Mouse (Mus musculus): Measurements from ENCODE around the gene Crygd.
"Not testable (repeated sequence)": the region's sequence is repeated elsewhere in the genome, so short reads cannot be mapped to it uniquely, and the experiment has no call there.

Crygd gene

DNA sequence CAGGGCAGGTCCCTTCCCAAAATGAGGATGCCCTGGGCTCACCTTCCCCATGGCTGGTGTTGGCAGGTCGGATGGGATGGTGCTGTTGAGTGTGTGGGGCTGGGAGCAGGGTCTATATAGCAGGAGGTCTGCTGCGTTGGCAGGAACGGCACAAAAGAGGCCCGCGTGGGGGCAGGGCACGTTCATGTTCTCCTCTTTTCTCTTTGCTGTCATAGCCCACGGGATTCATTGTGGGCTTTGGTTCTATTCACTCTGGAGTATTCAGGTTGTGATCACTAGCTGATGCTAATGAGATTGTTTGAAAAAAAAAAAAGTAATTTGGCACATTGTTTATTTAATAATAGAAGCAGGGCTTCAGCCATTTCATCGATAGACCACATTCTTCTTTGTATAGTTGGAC lies at the start of gene Crygd:
TSS of gene Crygd (minus strand) at position 101 of the 400 bp plus-strand sequence.
- no peak for DNase-seq (ENCODE audit: low spot score)

DNA sequence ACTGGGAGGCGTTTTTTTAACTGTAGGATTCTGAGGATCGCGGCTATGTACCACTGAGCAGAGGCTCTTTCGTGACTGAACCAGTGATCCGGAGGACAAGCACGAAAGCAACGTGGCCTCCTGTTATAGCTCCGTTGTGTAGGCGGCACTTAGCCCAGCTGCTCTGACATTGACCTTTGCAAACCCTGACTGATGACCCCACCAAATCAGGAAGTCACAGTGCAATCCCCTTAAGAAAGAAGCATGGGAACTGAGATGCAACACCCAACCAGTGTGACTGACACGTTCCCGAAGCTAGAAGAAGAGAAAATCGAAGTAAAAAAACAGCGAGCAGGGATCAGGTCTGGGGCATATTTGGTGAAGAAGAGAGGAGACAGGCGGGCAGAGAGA lies 49.5 kb upstream of the Crygd start:
- peak; percentile 35 for DNase-seq (ENCODE audit: low spot score)

DNA sequence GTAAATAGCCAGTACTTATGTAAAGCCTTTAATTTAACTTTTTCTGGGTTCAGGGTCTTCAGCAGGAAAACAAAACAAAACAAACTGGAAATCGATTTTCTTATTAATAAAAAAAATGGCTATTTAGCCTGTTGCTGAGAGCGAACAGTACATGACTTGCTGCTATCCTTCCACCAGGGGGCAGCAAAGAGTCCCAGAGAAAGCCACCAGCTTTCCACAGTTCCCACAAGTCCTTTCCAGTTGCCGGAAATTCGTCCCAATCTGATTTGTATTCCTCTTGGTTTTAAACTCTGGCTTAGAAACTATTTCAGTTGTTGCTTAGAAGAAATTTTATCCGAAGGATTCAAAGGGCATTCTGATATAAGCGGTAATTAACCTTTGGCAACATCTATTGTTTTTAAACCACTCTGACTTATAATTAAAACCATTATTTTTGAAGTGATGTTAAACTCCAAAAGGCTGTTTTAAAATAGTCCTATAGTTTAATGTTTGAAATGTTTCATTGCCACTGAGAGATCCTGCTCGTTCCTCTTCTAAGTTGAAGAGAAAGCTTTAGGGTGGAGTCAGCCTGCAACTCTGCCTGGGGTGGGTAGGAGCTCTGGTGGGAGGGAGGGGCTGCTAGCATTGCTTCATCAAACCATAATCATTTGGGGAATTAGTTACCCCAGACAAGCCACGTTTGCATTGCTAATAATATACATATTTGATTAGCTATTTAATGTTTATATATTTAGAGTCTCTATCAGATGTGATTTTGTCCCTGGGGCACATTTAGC lies 49.0 kb upstream of the Crygd start:
- DNase-seq (ENCODE audit: low spot score): peak; percentile 96

DNA sequence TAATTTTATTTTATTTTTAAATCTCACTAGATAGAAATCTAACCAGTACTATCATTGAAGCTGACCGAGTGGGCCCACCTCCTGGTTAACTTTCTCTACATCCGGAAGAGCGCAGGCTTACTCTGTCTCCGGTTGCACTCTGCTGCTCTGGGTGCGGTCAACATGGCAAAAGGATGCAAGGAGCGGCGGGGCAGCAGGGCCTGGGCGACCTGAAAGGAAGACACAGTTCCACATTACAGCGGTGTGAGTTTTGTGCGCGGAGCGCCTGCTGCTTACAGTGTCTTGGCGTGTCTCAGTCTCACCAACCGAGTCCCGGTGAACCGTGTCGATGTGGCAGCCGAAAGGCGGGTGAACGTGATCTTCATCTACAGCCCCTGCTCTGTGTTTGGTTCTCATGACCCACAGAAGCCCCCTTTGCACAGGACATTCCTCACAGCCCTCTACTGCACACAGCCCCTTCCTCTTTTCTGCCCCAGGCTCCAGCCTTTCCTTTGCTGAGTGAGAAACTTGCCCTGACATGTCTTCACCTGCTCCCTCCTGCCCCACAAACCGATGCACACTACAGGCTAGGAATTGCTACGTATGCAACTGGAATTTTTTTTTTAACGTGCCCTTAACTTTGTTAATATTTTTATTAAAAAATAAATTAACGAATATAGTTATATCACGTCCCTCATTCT lies 46.6 kb upstream of the Crygd start:
- no peak for DNase-seq (ENCODE audit: low spot score)

DNA sequence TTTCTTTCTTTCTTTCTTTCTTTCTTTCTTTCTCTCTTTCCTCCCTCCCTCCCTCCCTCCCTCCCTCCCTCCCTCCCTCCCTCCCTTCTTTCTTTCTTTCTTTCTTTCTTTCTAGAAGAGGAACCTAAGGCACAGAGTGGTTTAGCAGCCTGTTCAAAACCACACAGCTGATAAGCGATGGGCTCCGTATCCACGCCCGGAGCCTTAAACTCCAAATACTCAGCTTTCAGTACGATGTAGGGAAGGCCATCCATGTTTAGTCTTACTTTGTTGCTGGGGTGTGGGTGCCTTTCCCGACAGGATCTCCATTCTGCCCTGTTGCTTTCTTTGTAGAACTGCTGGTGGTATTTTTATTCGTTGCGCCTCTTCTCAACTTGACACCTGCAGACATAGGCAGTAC lies 45.9 kb upstream of the Crygd start:
- no peak for DNase-seq (ENCODE audit: low spot score)

DNA sequence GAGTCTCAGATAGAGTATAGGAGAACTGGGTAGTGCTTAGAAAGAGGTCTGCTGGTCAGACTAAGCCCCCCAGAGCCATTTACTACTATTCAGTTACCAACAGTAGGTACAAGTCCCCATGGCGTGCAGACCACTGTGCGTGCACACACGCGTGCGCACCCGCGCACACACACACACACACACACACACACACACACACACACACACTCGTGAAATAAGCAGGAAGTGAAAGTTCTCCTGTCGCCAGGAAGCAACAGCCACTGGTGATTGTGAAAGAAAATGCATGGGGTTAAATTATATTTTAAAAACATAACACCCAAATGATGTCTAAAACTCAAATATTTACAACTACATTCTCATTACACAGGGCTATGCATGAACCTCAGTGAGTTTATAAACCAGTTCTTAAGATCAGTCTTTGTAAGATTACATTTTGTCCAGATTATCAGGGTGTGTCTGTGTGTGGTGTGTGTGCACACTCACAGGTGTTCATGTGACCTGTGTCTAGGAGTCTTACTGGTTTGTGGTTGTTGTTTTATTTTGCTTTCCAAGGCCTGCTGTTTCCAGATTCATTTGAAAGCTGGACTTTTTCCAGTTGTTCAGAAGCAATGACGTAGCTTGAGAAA lies 44.5 kb upstream of the Crygd start:
- DNase-seq (ENCODE audit: low spot score): no peak

DNA sequence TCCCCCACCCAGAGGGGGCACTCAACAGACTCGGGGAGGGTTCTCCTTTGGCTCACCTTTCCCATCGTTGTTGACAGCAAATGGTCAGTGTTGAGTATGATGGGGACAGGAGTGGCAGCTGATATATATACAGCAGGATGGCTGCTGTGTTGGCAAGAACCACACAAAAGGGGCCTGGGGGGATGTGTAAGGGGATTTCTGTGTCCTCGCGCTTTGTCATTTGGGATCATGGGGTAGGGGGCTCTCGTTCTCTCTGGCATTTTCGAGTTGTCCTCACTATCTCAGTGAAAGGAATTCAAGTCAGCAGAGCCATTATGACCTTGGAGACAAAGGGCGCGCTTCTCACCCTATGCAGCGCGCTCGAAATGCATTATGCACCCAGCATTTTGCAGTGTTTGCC lies 40.0 kb upstream of the Crygd start, which contains the start of gene Cryga:
TSS of gene Cryga (minus strand) at position 101 of the 400 bp plus-strand sequence.
- DNase-seq (ENCODE audit: low spot score): no peak

DNA sequence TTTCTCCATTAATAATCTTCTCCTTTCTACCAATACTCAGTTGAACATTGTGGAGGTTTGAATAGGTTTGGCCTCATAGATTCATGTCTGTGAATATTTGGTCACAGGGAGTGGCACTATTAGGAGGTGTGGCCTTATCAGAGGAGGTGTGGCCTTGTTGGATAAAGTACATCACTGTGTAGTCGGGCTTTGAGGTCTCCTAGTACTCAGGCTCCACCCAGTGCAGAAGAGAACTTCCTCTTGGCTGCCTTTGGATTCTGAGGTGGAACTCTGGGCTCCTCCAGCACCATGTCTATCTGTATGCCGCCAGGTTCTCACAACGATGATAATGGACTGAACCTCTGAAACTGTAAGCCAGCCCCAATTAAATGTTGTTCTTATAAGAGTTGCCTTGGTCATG lies 33.7 kb upstream of the Crygd start:
- no peak for DNase-seq (ENCODE audit: low spot score)

DNA sequence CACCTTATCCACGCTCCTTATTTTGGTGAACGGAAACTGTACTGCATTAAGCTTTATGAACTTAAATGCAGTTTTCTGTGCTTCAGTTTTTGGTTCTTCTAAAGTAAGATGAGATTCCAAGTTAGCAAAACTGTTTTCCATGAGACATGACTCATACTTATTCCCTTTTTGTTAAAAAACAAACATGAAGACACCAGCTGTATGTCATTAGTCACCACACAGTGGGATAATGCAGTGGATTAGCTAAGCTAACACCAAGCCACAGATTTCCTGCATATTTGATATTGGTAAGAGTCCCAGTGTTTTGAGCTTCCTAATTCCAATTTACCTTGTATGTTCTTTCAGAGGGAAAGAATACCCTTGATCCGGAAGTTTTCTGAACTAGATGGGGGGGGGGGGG lies 28.3 kb upstream of the Crygd start:
- no peak for DNase-seq (ENCODE audit: low spot score)

DNA sequence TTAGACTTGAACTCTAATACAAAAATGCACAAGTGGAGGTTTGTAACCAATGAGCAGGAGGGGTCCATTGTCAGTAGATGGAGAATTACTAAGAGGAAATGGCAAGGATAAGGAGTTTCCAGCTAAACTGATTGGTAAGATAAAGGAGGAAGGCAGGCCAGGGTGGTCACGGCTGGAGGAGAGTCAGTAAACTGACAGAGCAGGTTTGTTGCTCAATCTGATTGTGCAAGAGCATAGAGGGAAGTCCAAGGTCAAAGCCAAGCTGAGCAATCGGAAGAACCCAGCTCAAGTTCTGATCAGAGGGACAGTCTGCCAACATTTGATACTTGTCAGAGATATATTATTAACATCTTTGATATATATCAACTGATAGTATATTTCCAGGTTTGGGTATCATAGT lies 27.1 kb upstream of the Crygd start:
- DNase-seq (ENCODE audit: low spot score): no peak

DNA sequence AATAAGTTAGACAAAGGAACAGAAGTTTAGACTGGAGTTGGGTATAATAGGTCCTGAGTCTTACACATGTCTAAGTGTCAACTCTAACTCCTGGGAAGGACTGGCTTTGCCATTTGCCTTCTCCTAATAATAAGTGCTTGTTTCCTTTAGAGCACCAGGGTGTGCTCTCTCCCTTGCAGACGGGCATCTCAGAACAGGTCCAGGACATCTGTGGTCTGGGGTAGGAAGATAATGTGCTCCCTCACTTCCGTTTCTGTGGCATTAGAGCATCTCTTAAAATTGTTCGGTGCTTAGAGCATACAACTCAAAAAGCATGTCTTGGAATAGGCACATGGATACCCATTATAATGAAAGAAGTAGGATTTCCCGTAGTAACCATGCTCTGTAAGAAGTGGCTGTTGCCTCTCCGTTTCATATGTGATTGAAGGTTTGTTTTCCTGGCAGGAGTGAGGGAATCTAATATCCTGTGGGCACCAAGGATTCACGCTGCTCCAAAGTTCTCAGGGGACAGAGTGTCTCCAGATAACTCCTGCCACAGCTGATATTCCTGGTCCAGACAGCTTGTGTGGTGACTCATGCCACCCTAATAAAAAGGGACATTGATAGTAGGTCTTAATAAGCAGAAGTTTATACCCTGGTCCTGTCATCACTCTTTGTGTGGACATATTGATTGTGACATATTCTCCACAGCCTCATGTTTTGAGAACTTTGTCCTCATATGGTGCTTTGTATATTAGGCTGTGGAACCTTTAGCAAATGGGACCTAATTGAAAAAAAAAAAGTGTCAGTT lies 25.5 kb upstream of the Crygd start:
- no peak for DNase-seq (ENCODE audit: low spot score)

DNA sequence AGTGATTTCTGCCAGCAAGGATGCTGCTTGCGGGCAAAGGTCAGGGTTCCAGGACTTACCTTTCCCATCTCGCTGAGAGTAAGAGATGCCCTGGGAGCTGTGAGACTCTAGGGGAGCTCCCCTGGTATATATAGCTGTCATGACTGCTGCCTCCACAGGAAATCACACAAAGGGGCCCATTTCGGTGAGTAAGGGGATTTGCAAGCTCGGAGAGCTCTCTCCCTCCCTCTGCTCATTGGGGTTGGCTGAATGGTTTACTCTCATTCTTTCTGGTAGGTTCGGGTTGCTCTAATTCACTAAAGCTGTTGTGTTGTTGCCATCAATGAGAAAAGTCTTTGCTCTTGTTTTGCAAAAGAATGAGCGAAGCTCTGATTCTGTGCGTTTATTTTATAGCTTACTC lies 18.9 kb upstream of the Crygd start, which contains the start of gene Crygb:
TSS of gene Crygb (minus strand) at position 101 of the 400 bp plus-strand sequence.
- peak; percentile 6 for DNase-seq (ENCODE audit: low spot score)

DNA sequence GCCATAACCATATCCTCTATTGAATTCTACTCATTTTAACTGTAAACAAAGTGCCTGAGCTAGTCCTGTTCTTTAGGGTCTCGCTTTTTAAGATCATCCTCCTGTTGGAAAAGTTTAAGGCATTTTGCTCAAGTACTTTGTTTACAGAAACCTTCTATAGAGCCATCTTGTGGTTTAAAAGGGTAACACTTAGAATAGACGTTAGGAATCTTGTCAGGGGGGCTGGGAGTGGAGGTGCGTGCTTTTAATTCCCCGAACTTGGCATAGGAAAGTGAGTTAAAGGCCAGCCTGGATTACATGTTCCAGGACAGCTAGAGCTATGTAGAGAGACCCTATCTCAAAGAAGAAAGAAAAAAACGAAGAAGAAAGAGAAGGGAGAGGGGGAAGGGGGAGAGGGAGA lies 12.4 kb upstream of the Crygd start:
- peak; percentile 13 for DNase-seq (ENCODE audit: low spot score)

DNA sequence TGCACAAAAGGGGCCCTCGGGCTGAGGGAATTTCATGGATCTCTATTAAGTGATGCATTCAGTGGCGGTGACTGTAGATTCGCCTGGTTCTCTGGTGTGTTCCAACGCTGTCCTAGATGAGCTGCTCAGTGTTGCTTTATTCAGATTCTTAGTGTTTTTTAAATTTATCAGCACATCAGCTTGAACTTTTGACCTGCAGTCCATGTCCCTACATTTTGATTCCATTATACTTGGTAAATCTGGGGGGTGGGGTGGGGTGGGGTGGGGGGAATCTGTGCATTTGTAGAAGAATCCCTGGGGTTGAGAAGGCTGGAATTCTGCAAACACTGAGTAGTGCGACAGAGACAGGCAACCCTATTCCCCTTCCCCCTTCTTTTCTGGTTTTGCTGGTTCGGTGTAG lies 10.3 kb upstream of the Crygd start, which contains the start of gene Crygc:
TSS of gene Crygc (minus strand) at position 101 of the 400 bp plus-strand sequence.
- DNase-seq (ENCODE audit: low spot score): no peak

DNA sequence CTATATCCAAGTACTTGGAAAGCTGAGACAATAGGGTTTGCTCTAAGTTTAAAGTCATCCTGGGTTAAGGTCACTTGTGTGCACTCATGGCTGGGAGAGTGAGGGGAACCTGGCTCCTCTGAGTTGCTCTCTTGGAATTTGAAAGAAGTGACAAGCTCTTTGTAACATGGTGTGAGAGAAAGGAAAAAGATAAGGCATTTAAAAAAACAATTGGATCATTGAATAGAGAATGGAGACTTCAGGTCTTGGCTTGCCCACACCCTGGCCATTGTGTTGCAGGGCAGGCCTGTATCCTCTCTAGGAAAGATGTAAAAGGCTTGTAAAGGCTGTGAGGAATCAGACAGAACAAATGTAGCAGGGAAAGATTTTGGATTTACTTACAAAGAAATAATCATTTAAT lies 4.6 kb upstream of the Crygd start:
- DNase-seq (ENCODE audit: low spot score): no peak

DNA sequence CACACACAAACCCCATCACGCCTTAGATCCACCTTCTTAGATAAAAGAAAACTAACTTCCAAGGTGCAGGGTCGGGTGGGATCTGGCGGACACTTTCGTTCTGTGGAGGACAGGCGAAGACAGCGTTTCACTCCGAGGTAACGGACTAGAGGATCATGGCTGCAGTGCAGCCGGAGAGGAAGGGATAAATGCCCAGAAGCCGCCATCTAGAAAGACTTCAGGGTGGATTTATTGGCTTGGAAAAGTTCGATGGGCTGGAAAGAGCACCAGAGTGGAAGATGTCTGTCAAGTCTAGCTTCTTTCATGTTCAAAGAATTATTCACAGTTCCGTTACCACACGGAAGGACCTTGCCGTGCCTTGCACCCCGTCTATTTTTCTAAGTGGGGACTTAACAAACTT lies 949 bp upstream of the Crygd start:
- DNase-seq (ENCODE audit: low spot score): no peak

DNA sequence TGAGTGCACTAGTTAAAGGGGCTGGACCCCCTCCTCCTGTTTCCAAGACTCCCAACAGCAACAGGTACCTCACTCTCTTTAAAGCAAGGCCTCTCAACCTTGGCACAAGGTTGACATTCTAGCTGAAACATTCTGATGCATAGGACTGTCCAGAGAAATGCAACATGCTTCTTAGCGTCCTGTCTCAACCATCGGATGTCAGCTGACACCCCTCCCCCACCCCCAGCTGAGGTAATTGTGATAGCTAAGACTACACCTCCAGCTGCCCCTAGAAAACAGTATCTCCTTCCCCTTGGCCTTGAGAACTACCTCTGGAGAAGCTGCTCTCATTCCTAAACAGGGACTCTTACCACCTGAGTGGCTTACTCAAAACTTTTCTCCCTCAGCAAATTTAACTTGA lies 11.1 kb downstream of the Crygd start:
- DNase-seq (ENCODE audit: low spot score): no peak

DNA sequence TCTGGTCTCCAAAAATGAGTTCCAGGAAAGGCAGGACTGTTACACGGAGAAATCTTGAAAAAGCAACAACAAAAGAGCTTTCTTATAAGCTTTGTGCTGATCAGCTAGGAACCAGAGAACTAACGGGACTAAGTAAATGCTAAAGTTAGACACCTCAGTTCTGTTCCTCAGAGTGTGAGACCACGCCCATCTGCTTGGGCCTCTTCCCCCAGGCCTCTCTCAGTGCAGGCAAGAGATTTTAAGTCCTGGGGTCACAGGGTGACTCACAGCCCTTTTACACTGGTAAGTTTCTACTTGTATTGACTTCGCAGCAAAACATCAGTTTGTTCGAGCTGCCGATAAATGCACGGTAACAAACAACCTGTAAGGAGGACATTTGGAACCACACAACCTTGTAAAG lies 11.6 kb downstream of the Crygd start:
- DNase-seq (ENCODE audit: low spot score): no peak

DNA sequence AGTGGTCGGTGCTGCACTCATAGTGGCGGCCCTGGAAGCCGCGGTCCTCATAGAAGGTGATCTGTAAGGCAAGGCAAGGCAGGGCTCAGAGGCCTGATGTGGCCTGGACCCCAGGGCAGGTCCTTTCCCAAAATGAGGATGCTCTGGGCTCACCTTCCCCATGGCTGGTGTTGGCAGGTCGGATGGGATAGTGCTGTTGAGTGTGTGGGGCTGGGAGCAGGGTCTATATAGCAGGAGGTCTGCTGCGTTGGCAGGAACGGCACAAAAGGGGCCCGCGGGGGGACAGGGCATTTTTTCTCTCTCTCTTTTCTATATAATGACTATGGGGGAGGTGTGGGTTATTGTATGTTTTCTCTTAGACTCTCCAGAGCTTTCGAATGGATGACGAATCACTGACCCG lies 12.3 kb downstream of the Crygd start, which contains the start of gene Cryge:
TSS of gene Cryge (minus strand) at position 198 of the 400 bp plus-strand sequence.
- not testable (repeated sequence) for DNase-seq (ENCODE audit: low spot score)

DNA sequence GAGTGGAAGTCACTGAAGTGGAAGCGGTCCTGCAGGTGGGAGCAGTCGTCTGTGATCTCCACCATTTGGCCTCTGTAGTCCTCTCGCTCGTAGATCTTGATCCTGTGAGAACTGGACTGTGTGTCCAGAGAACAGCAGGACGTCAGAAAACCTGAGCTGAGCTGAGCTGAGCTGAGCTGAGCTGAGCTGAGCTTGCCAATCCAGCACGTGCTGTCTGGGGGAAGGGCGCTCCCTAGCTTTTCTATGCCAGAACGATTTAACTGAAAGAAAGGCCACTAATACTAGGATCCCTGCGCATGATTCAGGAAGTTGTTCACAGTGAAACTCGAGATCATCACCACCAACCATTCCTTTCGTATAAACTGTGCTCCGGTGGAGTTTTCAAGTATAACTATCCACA lies 14.5 kb downstream of the Crygd start:
- no peak for DNase-seq (ENCODE audit: low spot score)

DNA sequence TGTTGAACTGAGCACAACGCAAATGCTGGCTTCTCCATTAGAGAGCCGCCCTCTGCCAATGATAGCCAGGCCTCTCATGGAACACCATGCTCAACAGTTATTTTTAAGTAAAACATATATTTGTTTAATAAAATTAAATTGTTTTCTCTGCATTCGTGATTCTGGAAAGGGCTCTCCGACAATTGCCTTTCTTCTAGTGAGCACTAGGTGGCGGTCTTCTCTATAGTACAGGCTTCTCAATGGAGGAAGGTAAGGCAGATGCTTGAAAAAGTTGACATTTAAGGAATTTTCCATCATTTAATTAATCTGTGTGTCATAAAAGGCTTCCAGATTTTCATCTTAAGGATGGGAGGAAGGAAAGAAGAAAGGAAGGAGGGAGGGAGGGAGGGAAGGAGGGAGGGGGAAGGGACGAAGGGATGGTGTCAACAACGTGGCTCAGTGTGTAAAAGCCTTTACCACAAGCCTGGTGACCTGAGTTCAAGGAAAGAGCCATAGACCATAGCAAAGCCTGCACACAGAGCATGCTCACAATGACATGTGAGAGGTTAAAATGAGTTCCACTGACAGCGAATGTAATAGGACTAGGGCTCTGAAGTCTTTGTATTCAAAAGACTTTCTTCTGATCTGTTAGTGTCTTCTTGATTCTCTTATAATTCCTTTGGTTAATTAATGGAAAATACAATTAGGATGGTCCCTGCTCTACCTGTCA lies 16.7 kb downstream of the Crygd start:
- DNase-seq (ENCODE audit: low spot score): peak; percentile 72
